Mouse (Mus musculus) neural tube, embryonic 15.5 days (tissue): ENCODE data around the gene Nfe2l3. TPM values are rescaled to one million over a fixed set of nuclear protein-coding genes. Genes with fewer than 3 reads are reported as not detected.

ENCODE experiments used
- ATAC-seq: fragments of 200-750 bp; cut with Nextera tagmentation; 2 replicates; pipeline ENCODE4 v1.8.0; 2017; ENCODE audit warnings: mild to moderate bottlenecking, moderate TSS enrichment, moderate library complexity; ENCODE audit not compliant: low FRiP score
- H3K27ac ChIP-seq: fragments of 300-500 bp; sonication (generic); replicated peaks from 2 replicates; pipeline ENCODE4 v1.5.1; 2015; ENCODE audit warnings: mild to moderate bottlenecking, inconsistent platforms
- H3K27me3 ChIP-seq: fragments of 300-500 bp; sonication (generic); replicated peaks from 2 replicates; pipeline ENCODE4 v1.6.1; 2015; ENCODE audit warnings: inconsistent platforms
- H3K36me3 ChIP-seq: fragments of 300-500 bp; sonication (generic); 2 replicates; pipeline ENCODE4 v1.6.1; 2015; ENCODE audit warnings: inconsistent platforms
- H3K4me1 ChIP-seq: fragments of 300-500 bp; sonication (generic); 2 replicates; pipeline ENCODE4 v1.6.1; 2015; ENCODE audit warnings: inconsistent platforms
- H3K4me2 ChIP-seq: fragments of 300-500 bp; sonication (generic); 2 replicates; pipeline ENCODE4 v1.6.1; 2015; ENCODE audit warnings: inconsistent platforms, mild to moderate bottlenecking, moderate library complexity
- H3K4me3 ChIP-seq: fragments of 300-500 bp; sonication (generic); replicated peaks from 2 replicates; pipeline ENCODE4 v1.5.1; 2015; ENCODE audit warnings: mild to moderate bottlenecking, inconsistent platforms
- H3K9ac ChIP-seq: fragments of 300-500 bp; sonication (generic); replicated peaks from 2 replicates; pipeline ENCODE4 v1.6.1; 2015; ENCODE audit warnings: mild to moderate bottlenecking, inconsistent platforms
- H3K9me3 ChIP-seq: fragments of 300-500 bp; sonication (generic); replicated peaks from 2 replicates; pipeline ENCODE4 v1.6.1; 2016; ENCODE audit warnings: inconsistent platforms
- WGBS: fragments of 180-500 bp; shearing (Covaris S2); methylation state at CpG from one replicate; pipeline ENCODE4 v1.1.7; 2015; ENCODE audit warnings: mixed read lengths; 5-methylcytosine and 5-hydroxymethylcytosine counted together
- polyA plus RNA-seq: library from polyadenylated mRNA; unstranded; fragments of >200 nt; fragmentation: Nextera tagmentation; extraction: Ambion mirVana; gene quantifications from 2 replicates; pipeline ENCODE4 v1.2.1, GENCODE M21; 2015

The Nfe2l3 gene
- polyA plus RNA-seq, 1 experiment from 2014 or later = 4.2 TPM

- ATAC-seq = no peak
- no peaks in the 10 kb centered on the region for H3K4me1 ChIP-seq
- no peaks in the 10 kb centered on the region for H3K9me3 ChIP-seq
- H3K9ac ChIP-seq = no peak overlapping the region
- 68% methylated on average over 2 of the region's 2 CpGs for WGBS
- no peak overlapping the region for H3K27ac ChIP-seq
- no peak overlapping the region for H3K4me3 ChIP-seq
- no peaks in the 10 kb centered on the region for H3K27me3 ChIP-seq
- H3K4me2 ChIP-seq = no peak overlapping the region
- no peaks in the 10 kb centered on the region for H3K36me3 ChIP-seq
Measured at GRCm38 (mm10) chr6:51489787-51490186, 57.3 kb downstream of the Nfe2l3 start.

GRCm38 (mm10) chr6:51497321-51498111, 65.0 kb downstream of the Nfe2l3 start:
- Histone ChIP-seq H3K4me2 (no peak overlapping the region), H3K4me1 (0 out of 2 replicates have a peak, but pooled peaks cover 5% of the 10 kb centered on the region), H3K4me3 (no peak overlapping the region), H3K36me3 (no peaks in the 10 kb centered on the region), H3K27ac (no peak overlapping the region), H3K27me3 (no peaks in the 10 kb centered on the region), H3K9me3 (no peaks in the 10 kb centered on the region), H3K9ac (no peak overlapping the region)
- WGBS = 74% methylated on average over 8 of the region's 8 CpGs
- no peak for ATAC-seq

GRCm38 (mm10) chr6:51505671-51506070, 73.2 kb downstream of the Nfe2l3 start:
- Histone ChIP-seq H3K36me3 (no peaks in the 10 kb centered on the region), H3K27ac (no peak overlapping the region), H3K9me3 (no peaks in the 10 kb centered on the region), H3K9ac (no peak overlapping the region), H3K27me3 (no peaks in the 10 kb centered on the region), H3K4me2 (no peak overlapping the region), H3K4me3 (no peak overlapping the region), H3K4me1 (peaks cover 7% of the 10 kb centered on the region; the same call in 1 of the 2 replicates)
- 81% methylated on average over 1 of the region's 1 CpGs for WGBS
- ATAC-seq = no peak

- no peak overlapping the region for H3K4me3 ChIP-seq
- peaks cover 7% of the 10 kb centered on the region; the same call in 1 of the 2 replicates for H3K4me1 ChIP-seq
- no peak overlapping the region for H3K27ac ChIP-seq
- 70% methylated on average over 2 of the region's 2 CpGs for WGBS
- no peak overlapping the region for H3K4me2 ChIP-seq
- H3K9me3 ChIP-seq = no peaks in the 10 kb centered on the region
- no peaks in the 10 kb centered on the region for H3K36me3 ChIP-seq
- no peak overlapping the region for H3K9ac ChIP-seq
- ATAC-seq = no peak
- H3K27me3 ChIP-seq = no peaks in the 10 kb centered on the region
Measured at GRCm38 (mm10) chr6:51507556-51507955, 75.1 kb downstream of the Nfe2l3 start.

Other genes with a start within 250 kb of the Nfe2l3 start
- gene Hnrnpa2b1, start 37.2 kb downstream of the Nfe2l3 start, polyA plus RNA-seq = 1,222 and 1,408 TPM in 2 replicates
- gene Cbx3, start 37.7 kb downstream of the Nfe2l3 start, polyA plus RNA-seq = 310 and 354 TPM in 2 replicates
- gene Snx10, start 91.2 kb downstream of the Nfe2l3 start, polyA plus RNA-seq = 55.6 and 63.4 TPM in 2 replicates